Mouse (Mus musculus): Measurements from ENCODE around the gene Flii. TPM values are rescaled to one million over a fixed set of nuclear protein-coding genes. Genes with fewer than 3 reads are reported as not detected.

Flii gene
- polyA plus RNA-seq, 1 experiment from 2014 or later, result 68.7 TPM

DNA sequence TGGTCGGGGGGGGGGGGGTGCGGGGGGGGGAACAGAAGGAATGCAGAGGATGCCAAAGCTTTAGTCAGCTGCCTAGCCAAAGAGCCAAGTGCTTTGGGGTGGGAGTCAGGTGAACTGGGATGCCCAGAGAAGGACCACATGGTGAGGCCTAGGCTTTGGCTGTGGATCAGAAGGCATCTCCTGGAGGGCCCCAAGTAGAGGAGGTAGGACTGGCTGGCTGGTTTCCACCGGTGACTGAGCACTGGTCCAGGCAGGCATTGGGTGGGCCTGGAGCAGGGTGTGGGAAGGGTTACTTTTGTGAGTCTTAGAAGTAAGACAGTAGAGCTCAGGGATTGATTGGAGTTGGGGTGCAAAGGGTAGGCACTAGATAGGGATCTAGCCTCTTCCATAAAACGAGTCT lies 25.5 kb downstream of the Flii start:
- WGBS, result 82% methylated on average over 3 of the region's 4 CpGs
- Histone ChIP-seq H3K4me3 (no peak overlapping the region), H3K27me3 (no peaks in the 10 kb centered on the region), H3K4me1 (peaks cover 30% of the 10 kb centered on the region), H3K36me3 (peaks cover 28% of the 10 kb centered on the region), H3K9ac (no peak overlapping the region), H3K27ac (no peak overlapping the region), H3K9me3 (no peaks in the 10 kb centered on the region), H3K4me2 (peak overlapping the region; percentile 87)
- no peak for ATAC-seq (ENCODE audit: insufficient number of reproducible peaks, insufficient read depth, low FRiP score, low TSS enrichment, low read depth)

- Histone ChIP-seq H3K27ac (peak overlapping the region; percentile 86; the same call in 1 of the 2 replicates), H3K36me3 (peaks cover 18% of the 10 kb centered on the region), H3K9me3 (no peaks in the 10 kb centered on the region), H3K9ac (peak overlapping the region; percentile 96), H3K27me3 (no peaks in the 10 kb centered on the region), H3K4me1 (peaks cover 30% of the 10 kb centered on the region), H3K4me3 (peak overlapping the region; percentile 82), H3K4me2 (peak overlapping the region; percentile 87)
- 29% methylated on average over 12 of the region's 12 CpGs for WGBS
- ATAC-seq (ENCODE audit: insufficient number of reproducible peaks, insufficient read depth, low FRiP score, low TSS enrichment, low read depth), result no peak
Measured at GRCm38 (mm10) chr11:60700320-60701185, 26.5 kb downstream of the Flii start.

GRCm38 (mm10) chr11:60699524-60700075 lies 27.5 kb downstream of the Flii start, which contains the start of gene Llgl1:
Gene Llgl1, plus strand, starts transcription at chr11:60699723.
- 0% methylated on average over 46 of the region's 73 CpGs for WGBS

DNA sequence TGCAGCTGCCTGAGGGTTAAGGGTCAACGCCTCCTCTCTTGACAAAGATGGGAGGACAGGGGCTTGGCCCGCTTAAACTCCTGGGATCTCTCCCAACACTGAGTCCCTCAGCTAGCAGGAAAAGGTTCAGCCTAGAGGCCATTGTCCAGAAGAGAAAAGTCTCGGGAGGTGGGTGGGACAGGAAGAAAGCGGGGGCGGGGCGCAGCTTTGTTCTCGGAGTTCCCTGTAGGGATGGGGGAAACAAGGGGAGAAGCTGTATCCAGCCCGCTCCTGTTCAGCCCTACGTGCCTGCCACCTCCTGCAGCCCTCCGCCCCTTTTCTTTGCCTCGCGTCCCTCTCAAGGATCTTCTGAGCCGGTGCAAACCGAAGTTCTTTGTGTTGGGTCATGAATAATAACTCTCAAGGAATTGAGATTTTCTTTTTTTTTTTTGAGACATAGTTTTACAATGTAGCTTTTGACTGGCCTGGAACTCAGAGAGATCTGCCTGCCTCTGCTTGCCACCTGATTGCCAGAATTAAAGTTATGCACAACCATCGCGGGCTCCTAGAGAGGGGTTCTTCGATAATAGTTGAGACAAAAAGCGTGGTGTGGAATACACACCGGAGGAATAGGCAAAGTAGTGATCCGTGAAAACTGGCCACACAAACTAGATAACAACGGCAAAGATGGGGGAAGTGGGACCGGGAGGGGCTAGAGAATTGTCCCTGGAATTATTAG lies 28.1 kb downstream of the Flii start:
- Histone ChIP-seq H3K36me3 (peaks cover 2% of the 10 kb centered on the region), H3K4me3 (peak overlapping the region; percentile 82), H3K9ac (peak overlapping the region; percentile 96), H3K9me3 (no peaks in the 10 kb centered on the region), H3K27ac (peak overlapping the region; percentile 86), H3K4me1 (peaks cover 30% of the 10 kb centered on the region), H3K27me3 (no peaks in the 10 kb centered on the region), H3K4me2 (peak overlapping the region; percentile 87)
- 4% methylated on average over 22 of the region's 22 CpGs for WGBS
- ATAC-seq (ENCODE audit: insufficient number of reproducible peaks, insufficient read depth, low FRiP score, low TSS enrichment, low read depth), result no peak; the same call in 1 of the 2 replicates

More at GRCm38 (mm10) chr11:60699524-60700075, 27.5 kb downstream of the Flii start, which contains the start of gene Llgl1:
- ATAC-seq (ENCODE audit: insufficient number of reproducible peaks, insufficient read depth, low FRiP score, low TSS enrichment, low read depth), result peak; percentile 87
- peak within 1 kb of the TSS; percentile 86 for H3K27ac ChIP-seq
- H3K9me3 ChIP-seq, result no peaks in the 10 kb centered on the region
- H3K4me3 ChIP-seq, result peak within 1 kb of the TSS; percentile 82
- peak within 1 kb of the TSS; percentile 87 for H3K4me2 ChIP-seq
- peak within 1 kb of the TSS; percentile 96 for H3K9ac ChIP-seq
- peaks cover 8% of the 10 kb centered on the region for H3K36me3 ChIP-seq
- peaks cover 30% of the 10 kb centered on the region for H3K4me1 ChIP-seq
- no peaks in the 10 kb centered on the region for H3K27me3 ChIP-seq

- no peak for ATAC-seq (ENCODE audit: insufficient number of reproducible peaks, insufficient read depth, low FRiP score, low TSS enrichment, low read depth)
- no peaks in the 10 kb centered on the region for H3K36me3 ChIP-seq
- H3K27me3 ChIP-seq, result no peaks in the 10 kb centered on the region
- no peak overlapping the region for H3K9ac ChIP-seq
- H3K9me3 ChIP-seq, result no peaks in the 10 kb centered on the region
- H3K4me1 ChIP-seq, result peaks cover 25% of the 10 kb centered on the region
- no peak overlapping the region for H3K4me3 ChIP-seq
- H3K27ac ChIP-seq, result no peak overlapping the region
- WGBS, result 72% methylated on average over 2 of the region's 2 CpGs
- H3K4me2 ChIP-seq, result no peak overlapping the region
Measured at GRCm38 (mm10) chr11:60697561-60697960, 29.5 kb downstream of the Flii start.

DNA sequence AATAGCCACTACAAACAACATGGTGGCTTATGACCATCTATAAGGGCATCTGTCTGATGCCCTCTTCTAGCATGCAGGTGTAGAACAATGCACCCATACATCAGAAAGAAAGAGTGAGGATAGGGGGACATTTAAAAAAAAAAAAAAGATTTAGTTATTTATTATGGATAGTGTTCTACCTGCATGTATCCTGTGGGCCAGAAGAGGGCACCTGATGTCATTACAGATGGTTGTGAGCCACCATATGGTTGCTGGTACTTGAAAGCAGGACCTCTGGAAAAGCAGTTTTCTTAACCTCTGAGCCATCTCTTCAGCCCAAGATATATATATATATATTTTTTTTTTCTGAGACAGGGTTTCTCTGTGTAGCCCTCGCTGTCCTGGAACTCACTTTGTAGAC lies 30.9 kb downstream of the Flii start:
- H3K36me3 ChIP-seq, result no peaks in the 10 kb centered on the region
- no peak overlapping the region for H3K4me3 ChIP-seq
- H3K27me3 ChIP-seq, result no peaks in the 10 kb centered on the region
- H3K4me2 ChIP-seq, result no peak overlapping the region
- H3K4me1 ChIP-seq, result peaks cover 13% of the 10 kb centered on the region
- no peak for ATAC-seq (ENCODE audit: insufficient number of reproducible peaks, insufficient read depth, low FRiP score, low TSS enrichment, low read depth)
- WGBS, result 57% methylated on average over 1 of the region's 1 CpGs
- no peak overlapping the region for H3K27ac ChIP-seq
- H3K9ac ChIP-seq, result no peak overlapping the region
- H3K9me3 ChIP-seq, result no peaks in the 10 kb centered on the region

Small RNA genes lying within 50 kb of the gene (microRNA-seq; reads per million reads assigned to microRNA genes)
- 2.8 reads per million, percentile 10 among the genes with 10 or more reads in this experiment for gene Mir5100

Other genes starting within 250 kb of the Flii start
- 35.2 and 36.6 TPM in 2 replicates for gene Alkbh5, start 190.9 kb downstream of the Flii start, polyA plus RNA-seq (2015; fragmentation: Nextera tagmentation; extraction: Ambion mirVana)
- 73.5 and 73.8 TPM in 2 replicates for gene Llgl1, start 27.5 kb downstream of the Flii start, polyA plus RNA-seq (2015; fragmentation: Nextera tagmentation; extraction: Ambion mirVana)
- 15.6 and 17.8 TPM in 2 replicates for gene Mief2, start 1.1 kb upstream of the Flii start, polyA plus RNA-seq (2015; fragmentation: Nextera tagmentation; extraction: Ambion mirVana)
- 19.9 and 23.0 TPM in 2 replicates for gene Top3a, start 50.1 kb upstream of the Flii start, polyA plus RNA-seq (2015; fragmentation: Nextera tagmentation; extraction: Ambion mirVana)
- 6.2 and 6.4 TPM in 2 replicates for gene Smcr8, start 50.3 kb upstream of the Flii start, polyA plus RNA-seq (2015; fragmentation: Nextera tagmentation; extraction: Ambion mirVana)
- 50.1 and 55.5 TPM in 2 replicates for gene Shmt1, start 84.5 kb upstream of the Flii start, polyA plus RNA-seq (2015; fragmentation: Nextera tagmentation; extraction: Ambion mirVana)
- 37.2 and 39.5 TPM in 2 replicates for gene Dhrs7b, start 103.4 kb upstream of the Flii start, polyA plus RNA-seq (2015; fragmentation: Nextera tagmentation; extraction: Ambion mirVana)
- gene Tmem11, start 152.0 kb upstream of the Flii start, polyA plus RNA-seq (2015; fragmentation: Nextera tagmentation; extraction: Ambion mirVana), result 59.5 and 61.9 TPM in 2 replicates
- gene Natd1, start 187.5 kb upstream of the Flii start, polyA plus RNA-seq (2015; fragmentation: Nextera tagmentation; extraction: Ambion mirVana), result 20.0 and 20.2 TPM in 2 replicates
- 92.1 and 92.2 TPM in 2 replicates for gene Map2k3, start 204.8 kb upstream of the Flii start, polyA plus RNA-seq (2015; fragmentation: Nextera tagmentation; extraction: Ambion mirVana)

Measured in embryonic facial prominence, embryonic 13.5 days (tissue).